Mouse (Mus musculus) C2C12 (cell line): Measurements from ENCODE around the gene Nectin2. TPM values are rescaled to one million over a fixed set of nuclear protein-coding genes. Genes with fewer than 3 reads are reported as not detected.

Experiments used
- H3K27me3 ChIP-seq: one replicate; pipeline ENCODE4 v1.6.1; 2011; ENCODE audit not compliant: control insufficient read depth, insufficient read depth, insufficient read length
- H3K36me3 ChIP-seq: one replicate; pipeline ENCODE4 v1.6.1; 2011; ENCODE audit not compliant: control insufficient read depth, insufficient read depth
- H3K4me3 ChIP-seq: one replicate; pipeline ENCODE4 v1.5.1; 2011; ENCODE audit warnings: mild to moderate bottlenecking, control low read depth; ENCODE audit not compliant: poor library complexity, insufficient read depth, severe bottlenecking
- H3K79me2 ChIP-seq: one replicate; pipeline ENCODE4 v1.6.1; 2011; ENCODE audit not compliant: control insufficient read depth, insufficient read depth
- H3K79me3 ChIP-seq: one replicate; pipeline ENCODE4 v1.6.1; 2011; ENCODE audit warnings: low read depth, control low read depth
- H3ac ChIP-seq: one replicate; pipeline ENCODE3; 2011; ENCODE audit warnings: low read depth; ENCODE audit not compliant: control insufficient read depth, insufficient read length
- CEBPB ChIP-seq: IDR thresholded peaks from one replicate; pipeline ENCODE4 v1.6.1; 2011; ENCODE audit warnings: low read depth, mild to moderate bottlenecking, control low read depth, moderate library complexity
- CTCF ChIP-seq: IDR thresholded peaks from one replicate; pipeline ENCODE4 v1.5.1; 2011; ENCODE audit not compliant: control insufficient read depth, insufficient read depth, insufficient read length
- FOSL1 ChIP-seq: IDR thresholded peaks from one replicate; pipeline ENCODE4 v1.8.0; 2011; ENCODE audit warnings: mild to moderate bottlenecking, low read length; ENCODE audit not compliant: poor library complexity, insufficient read depth, severe bottlenecking
- MAX ChIP-seq: IDR thresholded peaks from one replicate; pipeline ENCODE4 v1.6.1; 2011; ENCODE audit warnings: mild to moderate bottlenecking, control low read depth
- MYOD1 ChIP-seq: IDR thresholded peaks from one replicate; pipeline ENCODE4 v1.6.1; 2011; ENCODE audit warnings: low read depth; ENCODE audit not compliant: control insufficient read depth, insufficient read length
- MYOG ChIP-seq: IDR thresholded peaks from one replicate; pipeline ENCODE4 v1.6.1; 2011; ENCODE audit not compliant: control insufficient read depth, insufficient read length; ENCODE audit errors: extremely low read depth
- USF1 ChIP-seq: IDR thresholded peaks from one replicate; pipeline ENCODE4 v1.6.1; 2011; ENCODE audit warnings: low read depth, mild to moderate bottlenecking, control low read depth, moderate library complexity
- polyA plus RNA-seq: library from polyadenylated mRNA; unstranded; fragments of >200 nt; fragmentation: generic; extraction: Trizol; gene quantifications from one replicate; pipeline ENCODE4 v1.2.1, GENCODE M21; 2012; ENCODE audit warnings: missing spikeins

The Nectin2 gene
- polyA plus RNA-seq, 1 experiment = 26.7 TPM

DNA sequence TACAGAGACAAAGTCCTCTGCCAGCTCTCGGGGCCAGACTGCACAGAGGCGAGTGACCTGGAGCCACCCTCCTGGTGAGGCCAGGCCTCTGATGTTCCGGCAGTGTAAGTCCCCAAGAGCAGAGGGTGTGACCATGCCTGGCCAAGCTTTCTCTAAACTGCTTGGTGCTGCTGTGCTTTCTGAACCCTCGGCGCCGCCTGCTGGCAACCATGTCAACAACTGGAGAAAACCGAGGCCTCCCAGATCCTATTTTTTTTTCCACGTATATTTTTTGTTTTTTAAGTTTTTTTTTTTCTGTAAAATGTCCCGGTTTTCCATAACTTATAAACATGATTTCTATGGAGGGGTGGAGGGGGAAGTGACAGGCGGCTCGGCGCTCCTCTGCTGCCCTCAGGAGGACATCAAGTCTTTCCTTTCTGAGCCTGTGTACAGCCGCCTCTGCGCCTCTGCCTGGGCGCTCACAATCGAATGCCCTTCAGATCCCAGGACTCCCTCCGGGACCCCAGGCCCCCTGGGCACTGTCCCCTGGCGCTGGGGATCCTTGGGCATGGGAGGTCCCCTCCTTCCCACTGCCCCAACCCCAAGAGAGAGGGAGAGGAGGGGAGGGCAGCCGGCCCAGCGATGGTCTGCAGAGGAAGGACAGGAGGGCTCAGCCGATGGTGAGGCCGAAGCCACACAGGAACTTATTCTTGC lies 49.1 kb downstream of the Nectin2 start:
- no peak for TF ChIP-seq CEBPB
- no peak for TF ChIP-seq MYOG
- TF ChIP-seq MYOD1 = no peak
- TF ChIP-seq USF1 = no peak
- no peak for TF ChIP-seq CTCF
- TF ChIP-seq FOSL1 = no peak
- no peak for TF ChIP-seq MAX
- Histone ChIP-seq H3K4me3 (no peak overlapping the region), H3K79me3 (no peaks in the 10 kb centered on the region), H3K27me3 (no peaks in the 10 kb centered on the region), H3K36me3 (peaks cover under 1% of the 10 kb centered on the region), H3ac (no peak overlapping the region), H3K79me2 (no peaks in the 10 kb centered on the region)

GRCm38 (mm10) chr7:19700299-19701068 lies 49.8 kb downstream of the Nectin2 start:
- Histone ChIP-seq H3K27me3 (no peaks in the 10 kb centered on the region), H3ac (no peak overlapping the region), H3K36me3 (no peaks in the 10 kb centered on the region), H3K4me3 (no peak overlapping the region), H3K79me3 (no peaks in the 10 kb centered on the region), H3K79me2 (no peaks in the 10 kb centered on the region)
- TF ChIP-seq CEBPB (no peak), CTCF (no peak), USF1 (no peak), MYOD1 (no peak), MAX (no peak), FOSL1 (no peak), MYOG (no peak)

DNA sequence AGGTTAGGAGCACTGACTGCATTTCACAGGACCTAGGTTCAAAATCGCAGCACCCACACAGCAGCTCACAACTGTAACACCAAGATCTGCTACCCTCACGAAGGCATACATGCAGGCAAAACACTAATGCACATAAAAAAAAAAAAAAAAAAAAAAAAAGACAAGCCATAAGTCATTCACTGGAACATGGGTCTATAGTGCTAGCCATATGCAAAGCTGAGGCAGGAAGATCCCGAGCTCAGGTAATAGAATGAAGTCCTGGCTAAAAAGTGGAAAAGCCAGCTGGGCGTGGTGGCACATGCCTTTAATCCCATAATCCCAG lies 50.5 kb downstream of the Nectin2 start:
- no peak overlapping the region for H3K4me3 ChIP-seq
- H3ac ChIP-seq = no peak overlapping the region
- H3K27me3 ChIP-seq = no peaks in the 10 kb centered on the region
- H3K79me2 ChIP-seq = no peaks in the 10 kb centered on the region
- H3K36me3 ChIP-seq = no peaks in the 10 kb centered on the region
- no peaks in the 10 kb centered on the region for H3K79me3 ChIP-seq
- TF ChIP-seq MYOG (no peak), FOSL1 (no peak), MAX (no peak), MYOD1 (no peak), CTCF (no peak), USF1 (no peak)

- H3K4me3 ChIP-seq = no peak within 1 kb of the TSS
- no peaks in the 10 kb centered on the region for H3K79me3 ChIP-seq
- H3K36me3 ChIP-seq = no peaks in the 10 kb centered on the region
- H3ac ChIP-seq = no peak within 1 kb of the TSS
- H3K79me2 ChIP-seq = no peaks in the 10 kb centered on the region
- TF ChIP-seq CTCF = no peak
- TF ChIP-seq MAX = no peak
- no peak for TF ChIP-seq MYOG
- no peak for TF ChIP-seq FOSL1
- no peak for TF ChIP-seq MYOD1
- TF ChIP-seq USF1 = no peak
- no peak for TF ChIP-seq CEBPB
- no peaks in the 10 kb centered on the region for H3K27me3 ChIP-seq
Measured at GRCm38 (mm10) chr7:19698907-19699826, 51.1 kb downstream of the Nectin2 start, which contains the start of gene Apoe. Apoe (minus strand) TSS chr7:19699188.

DNA sequence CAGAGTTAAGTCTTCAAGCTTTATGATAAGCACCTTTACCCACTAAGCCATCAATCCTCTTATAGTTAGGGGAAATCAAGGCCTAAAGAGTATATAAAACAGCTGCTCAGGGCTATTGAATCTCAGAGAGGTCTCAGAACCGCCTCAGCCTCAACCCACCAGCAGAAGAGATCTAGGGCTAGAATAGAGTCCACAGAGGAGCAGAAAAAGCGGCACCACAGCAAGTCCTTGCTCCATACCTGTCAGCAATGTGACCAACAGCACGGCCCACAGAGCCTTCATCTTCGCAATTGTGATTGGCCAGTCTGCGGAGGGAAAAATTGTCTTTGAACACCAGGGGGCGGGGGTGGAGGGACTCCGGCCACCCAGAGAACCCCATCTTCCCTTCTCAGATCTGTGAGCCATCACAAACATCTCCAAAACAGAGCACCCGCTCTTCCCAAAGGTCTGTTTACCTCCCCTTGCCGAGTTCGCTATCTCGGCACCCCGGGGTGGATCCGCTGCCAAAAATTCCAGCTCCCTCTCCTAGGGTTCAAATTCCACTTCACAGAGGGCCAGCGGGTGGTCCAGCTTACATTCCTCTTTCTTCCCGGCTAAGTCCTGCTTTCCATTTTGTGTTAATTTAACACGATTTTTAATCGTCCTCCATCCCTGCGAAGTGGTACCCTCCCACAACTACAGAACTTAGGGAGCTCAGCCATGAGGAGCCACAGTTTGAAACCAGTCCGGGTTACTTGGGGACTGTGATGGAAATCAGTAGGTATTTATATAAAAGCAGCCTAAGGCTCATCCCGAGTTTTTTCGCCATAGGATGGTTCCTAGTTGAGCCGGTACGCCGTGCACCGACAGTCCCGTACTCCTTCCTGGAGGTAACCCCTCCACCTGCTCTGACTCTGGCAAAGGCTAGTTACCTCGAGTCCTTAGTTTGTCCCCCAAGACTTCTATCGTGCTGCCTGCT lies 52.1 kb downstream of the Nectin2 start:
- H3K27me3 ChIP-seq = no peaks in the 10 kb centered on the region
- H3K4me3 ChIP-seq = no peak overlapping the region
- TF ChIP-seq CTCF (no peak), USF1 (no peak), CEBPB (no peak), MYOD1 (no peak), MYOG (no peak), MAX (no peak), FOSL1 (no peak)
- no peaks in the 10 kb centered on the region for H3K36me3 ChIP-seq
- H3ac ChIP-seq = no peak overlapping the region
- no peaks in the 10 kb centered on the region for H3K79me3 ChIP-seq
- no peaks in the 10 kb centered on the region for H3K79me2 ChIP-seq
